Mouse (Mus musculus) forebrain, embryonic 14.5 days (tissue): Measurements from ENCODE around the gene Rnf208. TPM values are rescaled to one million over a fixed set of nuclear protein-coding genes. Genes with fewer than 3 reads are reported as not detected.

ENCODE experiments used
- ATAC-seq: fragments of 200-750 bp; cut with Nextera tagmentation; 2 replicates; pipeline ENCODE4 v1.8.0; 2017; ENCODE audit warnings: mild to moderate bottlenecking, moderate library complexity
- DNase-seq: peaks from one replicate; pipeline ENCODE4 v3.0.0-alpha.2; 2015; ENCODE audit warnings: low spot score
- H3K27ac ChIP-seq: fragments of 300-500 bp; sonication (generic); 2 replicates; pipeline ENCODE4 v1.5.1; 2014; ENCODE audit warnings: low read depth, mild to moderate bottlenecking, control low read depth, low read length, moderate library complexity
- H3K27me3 ChIP-seq: fragments of 300-500 bp; sonication (generic); replicated peaks from 2 replicates; pipeline ENCODE4 v1.6.1; 2014; ENCODE audit warnings: low read length, control low read depth, mixed read lengths; ENCODE audit not compliant: control insufficient read depth, insufficient read depth
- H3K36me3 ChIP-seq: fragments of 300-500 bp; sonication (generic); 2 replicates; pipeline ENCODE4 v1.6.1; 2014; ENCODE audit warnings: low read length, control low read depth; ENCODE audit not compliant: control insufficient read depth, insufficient read depth
- H3K4me1 ChIP-seq: fragments of 300-500 bp; sonication (generic); 2 replicates; pipeline ENCODE4 v1.6.1; 2014; ENCODE audit warnings: antibody characterized with exemption, low read length, control low read depth; ENCODE audit not compliant: control insufficient read depth, insufficient read depth
- H3K4me2 ChIP-seq: fragments of 300-500 bp; sonication (generic); 2 replicates; pipeline ENCODE4 v1.6.1; 2014; ENCODE audit warnings: mild to moderate bottlenecking, control low read depth, low read length
- H3K4me3 ChIP-seq: fragments of 300-500 bp; sonication (generic); 2 replicates; pipeline ENCODE4 v1.5.1; 2014; ENCODE audit warnings: low read depth, low read length, control low read depth
- H3K9ac ChIP-seq: fragments of 300-500 bp; sonication (generic); 2 replicates; pipeline ENCODE4 v1.6.1; 2014; ENCODE audit warnings: mild to moderate bottlenecking, low read length, control low read depth, moderate library complexity
- H3K9me3 ChIP-seq: fragments of 300-500 bp; sonication (generic); replicated peaks from 2 replicates; pipeline ENCODE4 v1.6.1; 2016; ENCODE audit warnings: low read length, control low read depth, mixed read lengths; ENCODE audit not compliant: control insufficient read depth
- WGBS: fragments of 180-500 bp; shearing (Covaris S2); extraction: QIAGEN DNeasy Blood & Tissue Kit; methylation state at CpG from one replicate; pipeline ENCODE4 v1.1.7; 2014; 5-methylcytosine and 5-hydroxymethylcytosine counted together
- polyA plus RNA-seq: library from polyadenylated mRNA; unstranded; fragments of >200 nt; fragmentation: Nextera tagmentation; extraction: Ambion mirVana; gene quantifications from 2 replicates; pipeline ENCODE4 v1.2.1, GENCODE M21; 2014

The Rnf208 gene
- 67.4 and 98.5 TPM in 2 replicates for polyA plus RNA-seq

- ATAC-seq (peak; percentile 57), DNase-seq (peak; percentile 55)
- H3K4me1 ChIP-seq, result peaks cover 15% of the 10 kb centered on the region
- peak within 1 kb of the TSS; percentile 93 for H3K4me2 ChIP-seq
- H3K27ac ChIP-seq, result no peak within 1 kb of the TSS
- no peaks in the 10 kb centered on the region for H3K9me3 ChIP-seq
- WGBS, result under 1% methylated on average over 13 of the region's 59 CpGs
- peaks cover 25% of the 10 kb centered on the region for H3K36me3 ChIP-seq
- no peaks in the 10 kb centered on the region for H3K27me3 ChIP-seq
- H3K9ac ChIP-seq, result peak within 1 kb of the TSS; percentile 83
- H3K4me3 ChIP-seq, result peak within 1 kb of the TSS; percentile 66
Observed at GRCm38 (mm10) chr2:25242101-25242506, at the start of gene Rnf208, which contains the start of gene Cysrt1. Rnf208 (plus strand) TSS chr2:25242255. Cysrt1 (minus strand) TSS chr2:25242452.

GRCm38 (mm10) chr2:25193330-25193770 lies 48.7 kb upstream of the Rnf208 start:
- Histone ChIP-seq H3K4me1 (no peaks in the 10 kb centered on the region), H3K36me3 (peaks cover 5% of the 10 kb centered on the region; the same call in 1 of the 2 replicates), H3K4me2 (no peak overlapping the region), H3K9ac (no peak overlapping the region), H3K27ac (no peak overlapping the region), H3K9me3 (no peaks in the 10 kb centered on the region), H3K27me3 (peaks cover 26% of the 10 kb centered on the region), H3K4me3 (no peak overlapping the region)
- DNase-seq, result peak; percentile 92
- WGBS, result 3% methylated on average over 6 of the region's 6 CpGs
- peak; percentile 82 for ATAC-seq

- H3K9me3 ChIP-seq, result no peaks in the 10 kb centered on the region
- no peaks in the 10 kb centered on the region for H3K4me1 ChIP-seq
- ATAC-seq, result no peak
- peaks cover 26% of the 10 kb centered on the region for H3K27me3 ChIP-seq
- H3K4me3 ChIP-seq, result no peak overlapping the region
- H3K27ac ChIP-seq, result no peak overlapping the region
- no peak for DNase-seq
- no peak overlapping the region for H3K4me2 ChIP-seq
- no peak overlapping the region for H3K9ac ChIP-seq
- H3K36me3 ChIP-seq, result peaks cover 10% of the 10 kb centered on the region; the same call in 1 of the 2 replicates
- WGBS, result 73% methylated on average over 5 of the region's 5 CpGs
Observed at GRCm38 (mm10) chr2:25194006-25194405, 48.0 kb upstream of the Rnf208 start.

GRCm38 (mm10) chr2:25194486-25195171 lies 47.4 kb upstream of the Rnf208 start:
- DNase-seq, result no peak
- WGBS, result 88% methylated on average over 17 of the region's 17 CpGs

GRCm38 (mm10) chr2:25195211-25196156 lies 46.6 kb upstream of the Rnf208 start:
- H3K4me3 ChIP-seq, result no peak overlapping the region
- no peak for ATAC-seq
- 25% methylated on average over 55 of the region's 55 CpGs for WGBS
- peaks cover 26% of the 10 kb centered on the region for H3K27me3 ChIP-seq
- no peak for DNase-seq
- no peaks in the 10 kb centered on the region for H3K9me3 ChIP-seq
- no peak overlapping the region for H3K9ac ChIP-seq
- peaks cover 25% of the 10 kb centered on the region for H3K36me3 ChIP-seq
- H3K27ac ChIP-seq, result no peak overlapping the region
- no peaks in the 10 kb centered on the region for H3K4me1 ChIP-seq
- no peak overlapping the region for H3K4me2 ChIP-seq

More at GRCm38 (mm10) chr2:25194486-25195171, 47.4 kb upstream of the Rnf208 start:
- no peak overlapping the region for H3K4me3 ChIP-seq
- H3K27ac ChIP-seq, result no peak overlapping the region
- H3K9ac ChIP-seq, result no peak overlapping the region
- H3K4me2 ChIP-seq, result no peak overlapping the region
- no peak for ATAC-seq
- no peaks in the 10 kb centered on the region for H3K4me1 ChIP-seq
- peaks cover 26% of the 10 kb centered on the region for H3K27me3 ChIP-seq
- H3K9me3 ChIP-seq, result no peaks in the 10 kb centered on the region
- peaks cover 16% of the 10 kb centered on the region for H3K36me3 ChIP-seq

- Histone ChIP-seq H3K9me3 (no peaks in the 10 kb centered on the region), H3K27ac (no peak within 1 kb of the TSS), H3K4me1 (no peaks in the 10 kb centered on the region), H3K36me3 (peaks cover 33% of the 10 kb centered on the region), H3K4me3 (no peak within 1 kb of the TSS), H3K9ac (no peak within 1 kb of the TSS), H3K27me3 (peaks cover 26% of the 10 kb centered on the region), H3K4me2 (no peak within 1 kb of the TSS)
- ATAC-seq, result no peak
- no peak for DNase-seq
- 11% methylated on average over 8 of the region's 8 CpGs for WGBS
Observed at GRCm38 (mm10) chr2:25196172-25196954, 45.7 kb upstream of the Rnf208 start, which contains the start of gene Tor4a. Tor4a (minus strand) TSS chr2:25196886.

GRCm38 (mm10) chr2:25197191-25197590 lies 44.9 kb upstream of the Rnf208 start:
- DNase-seq, result no peak
- ATAC-seq, result no peak
- no peak overlapping the region for H3K4me3 ChIP-seq
- no peaks in the 10 kb centered on the region for H3K9me3 ChIP-seq
- H3K27ac ChIP-seq, result no peak overlapping the region
- peaks cover 42% of the 10 kb centered on the region for H3K36me3 ChIP-seq
- WGBS, result 30% methylated on average over 2 of the region's 2 CpGs
- no peak overlapping the region for H3K4me2 ChIP-seq
- peaks cover 26% of the 10 kb centered on the region for H3K27me3 ChIP-seq
- H3K9ac ChIP-seq, result no peak overlapping the region
- no peaks in the 10 kb centered on the region for H3K4me1 ChIP-seq

- Histone ChIP-seq H3K4me2 (no peak overlapping the region), H3K36me3 (peaks cover 49% of the 10 kb centered on the region), H3K9me3 (no peaks in the 10 kb centered on the region)
Observed at GRCm38 (mm10) chr2:25197946-25198345, 44.1 kb upstream of the Rnf208 start.

More at GRCm38 (mm10) chr2:25197946-25198345, 44.1 kb upstream of the Rnf208 start:
- Histone ChIP-seq H3K4me1 (no peaks in the 10 kb centered on the region), H3K9ac (no peak overlapping the region), H3K27ac (no peak overlapping the region), H3K4me3 (no peak overlapping the region), H3K27me3 (peaks cover 26% of the 10 kb centered on the region)
- ATAC-seq (no peak), DNase-seq (no peak)
